Mouse (Mus musculus) urinary bladder, adult 2 months (tissue): ENCODE measurements around the gene Optn. TPM values are rescaled to one million over a fixed set of nuclear protein-coding genes. Genes with fewer than 3 reads are reported as not detected.

ENCODE experiments used
- DNase-seq: peaks from one replicate; pipeline ENCODE4 v3.0.0; 2022; ENCODE audit warnings: low spot score
- polyA plus RNA-seq: library from polyadenylated mRNA; depleted of rRNA; stranded (reverse); fragments of >200 nt; gene quantifications from 2 replicates; pipeline ENCODE4 v1.2.3, GENCODE M21; 2012

Optn gene
- polyA plus RNA-seq, 1 experiment = 10.0 TPM

DNA sequence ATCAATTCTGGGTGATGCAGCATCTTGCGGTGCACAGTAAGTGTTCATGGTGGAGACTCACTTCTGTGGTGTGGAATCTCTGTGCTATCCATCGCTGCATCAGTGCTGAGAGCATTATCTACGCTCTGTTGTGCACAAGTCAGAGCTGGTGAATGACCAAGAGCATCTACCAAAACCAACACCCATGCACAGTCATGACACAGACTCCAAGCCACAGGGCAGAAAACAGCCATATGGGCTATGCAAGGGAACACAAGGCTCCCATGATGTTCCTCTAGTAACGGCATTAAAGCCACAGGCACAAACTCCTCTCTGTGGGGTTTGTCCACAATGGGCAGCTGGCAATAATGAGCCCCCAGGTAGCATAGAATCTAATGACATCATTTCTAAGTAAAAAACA is 34.0 kb downstream of the Optn start:
- no peak for DNase-seq

GRCm38 (mm10) chr2:5028047-5028446 is 35.8 kb downstream of the Optn start:
- no peak for DNase-seq

- DNase-seq = no peak
Measured at GRCm38 (mm10) chr2:5027057-5027456, 36.8 kb downstream of the Optn start.

DNA sequence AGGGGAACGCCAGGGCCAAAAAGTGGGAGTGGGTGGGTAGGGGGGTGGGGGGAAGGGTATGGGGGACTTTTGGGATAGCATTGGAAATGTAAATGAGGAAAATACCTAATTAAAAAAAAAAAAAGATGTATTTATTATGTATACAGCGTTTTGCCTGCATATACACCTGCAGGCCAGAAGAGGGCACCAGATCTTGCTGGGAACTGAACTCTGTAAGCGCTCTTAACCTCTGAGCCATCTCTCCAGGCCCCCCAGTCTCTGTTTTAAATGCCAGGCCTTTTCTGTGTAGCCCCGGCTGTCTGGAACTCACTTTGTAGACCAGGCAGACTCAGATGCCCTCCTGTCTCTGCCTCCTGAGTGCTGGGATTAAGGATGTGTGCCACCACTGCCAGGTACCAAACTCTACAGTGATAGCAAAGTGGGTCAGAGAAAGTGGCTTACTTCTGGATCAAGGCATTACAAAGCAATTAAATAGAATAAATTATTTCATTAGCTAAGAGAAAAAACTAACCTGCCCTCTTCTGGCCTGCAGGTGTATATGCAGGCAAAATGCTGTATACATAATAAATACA is 38.6 kb downstream of the Optn start:
- no peak for DNase-seq

DNA sequence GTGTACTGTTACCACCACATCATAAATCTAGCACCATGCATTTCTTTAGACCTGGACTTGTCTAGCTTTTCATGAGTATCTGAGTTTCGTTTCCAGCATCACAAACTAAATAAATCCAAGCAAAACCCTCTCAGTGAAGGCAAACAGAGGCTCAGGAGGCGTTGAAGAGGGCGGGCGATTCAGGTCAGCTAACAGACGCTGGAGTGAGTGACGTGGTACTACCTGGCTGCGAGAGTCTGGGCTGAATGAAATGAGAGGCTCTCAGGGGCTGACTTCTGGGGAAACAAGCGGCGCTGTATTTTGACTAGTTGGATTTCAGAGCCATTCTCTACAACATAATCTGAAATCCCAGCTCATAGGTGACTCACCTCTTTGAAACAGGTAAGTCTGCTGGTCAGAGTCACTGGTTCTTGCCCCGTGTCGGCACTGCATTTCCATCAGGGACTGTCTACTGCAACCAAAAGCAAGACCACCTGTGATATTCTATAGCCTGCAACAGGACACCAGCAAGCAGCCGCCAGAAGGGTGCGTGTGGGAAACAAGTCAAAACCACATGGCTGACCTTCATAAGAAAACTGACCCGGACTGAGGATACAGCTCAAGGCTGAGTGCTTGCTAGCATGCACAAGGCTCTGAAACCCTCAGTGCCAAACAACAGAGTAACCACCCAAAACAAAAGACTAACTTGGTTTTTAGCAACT is 40.0 kb downstream of the Optn start:
- no peak for DNase-seq

DNA sequence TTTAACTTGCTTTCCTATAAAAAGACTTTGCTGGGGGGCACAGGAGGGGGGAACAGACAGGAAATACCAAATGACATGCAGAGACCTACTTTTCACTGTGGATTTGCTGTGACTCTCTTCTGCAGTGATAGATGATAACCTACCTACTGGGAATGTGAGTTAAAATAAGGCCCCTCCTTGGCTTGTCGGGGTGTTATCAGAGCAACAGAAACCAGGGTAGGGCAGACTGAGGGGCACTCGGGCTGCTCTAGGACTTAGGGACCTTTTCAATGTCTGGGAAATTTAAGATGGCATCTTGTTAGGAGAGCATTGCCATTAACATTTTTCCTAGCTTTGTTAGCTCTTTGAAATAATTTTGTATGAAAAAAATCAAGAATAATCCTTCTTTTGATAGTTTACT is 40.6 kb downstream of the Optn start:
- no peak for DNase-seq

GRCm38 (mm10) chr2:5019708-5020107 is 44.1 kb downstream of the Optn start:
- no peak for DNase-seq

- no peak for DNase-seq
Measured at GRCm38 (mm10) chr2:5016922-5017321, 46.9 kb downstream of the Optn start.

DNA sequence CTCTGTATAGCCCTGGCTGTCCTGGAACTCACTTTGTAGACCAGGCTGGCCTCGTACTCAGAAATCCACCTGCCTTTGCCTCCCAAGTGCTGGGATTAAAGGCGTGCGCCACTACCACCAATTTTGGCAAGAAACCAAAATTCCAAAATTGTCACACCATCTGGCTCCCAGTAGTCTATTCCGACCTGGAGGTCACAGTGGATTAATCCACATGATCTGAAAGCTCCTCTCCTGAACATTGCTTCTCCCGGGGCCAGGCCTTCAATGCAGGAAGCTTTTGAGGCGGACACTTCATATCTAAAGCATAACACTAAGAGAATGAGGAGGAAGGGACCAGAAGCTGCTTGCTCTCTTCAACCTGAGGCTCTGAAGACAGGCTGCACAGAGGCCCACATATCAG is 48.3 kb downstream of the Optn start:
- no peak for DNase-seq

GRCm38 (mm10) chr2:5014616-5015015 is 49.2 kb downstream of the Optn start:
- no peak for DNase-seq

DNA sequence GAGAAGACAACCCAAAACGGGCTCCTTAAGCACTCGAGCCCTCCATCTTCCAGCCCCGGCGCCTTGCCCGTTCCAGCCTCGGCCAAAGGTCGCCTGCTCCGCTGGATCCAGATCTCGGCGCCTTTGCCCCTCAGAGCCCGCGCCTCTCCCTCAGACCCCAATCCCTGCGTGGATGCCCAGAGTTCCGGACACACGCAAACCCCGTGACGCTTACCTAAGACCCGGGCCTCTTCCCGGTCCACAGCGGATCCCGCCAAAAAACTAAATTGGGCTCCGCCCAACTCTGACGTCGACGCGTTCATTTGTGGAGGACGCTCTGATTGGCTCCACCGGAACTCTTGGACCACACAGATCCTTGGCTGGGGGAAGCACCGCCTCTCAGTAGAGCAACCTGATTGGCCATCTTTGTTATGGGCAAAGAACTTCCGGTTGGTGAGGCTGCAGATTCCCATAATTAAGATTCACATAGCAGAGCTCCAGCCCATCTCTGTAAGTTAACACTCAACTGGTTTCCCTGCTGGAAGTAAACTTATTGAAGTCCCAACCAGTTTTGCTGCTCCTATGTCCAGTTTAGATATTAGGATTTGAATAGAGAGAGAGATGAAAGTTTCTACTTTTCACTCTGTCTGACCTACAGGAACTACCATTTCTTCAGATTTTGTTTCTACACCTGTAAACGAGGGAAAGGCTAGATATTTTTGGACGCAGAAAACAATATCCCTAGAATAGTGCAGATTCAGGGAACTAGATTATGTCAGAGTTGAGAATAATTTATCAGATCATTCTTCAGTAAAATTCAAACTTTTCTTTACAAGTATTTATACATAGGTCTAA is 51.1 kb downstream of the Optn start, which contains the start of gene Mcm10:
Gene Mcm10, minus strand, starts transcription at position 301 of the 834 bp plus-strand sequence.
- peak; percentile 67 for DNase-seq

DNA sequence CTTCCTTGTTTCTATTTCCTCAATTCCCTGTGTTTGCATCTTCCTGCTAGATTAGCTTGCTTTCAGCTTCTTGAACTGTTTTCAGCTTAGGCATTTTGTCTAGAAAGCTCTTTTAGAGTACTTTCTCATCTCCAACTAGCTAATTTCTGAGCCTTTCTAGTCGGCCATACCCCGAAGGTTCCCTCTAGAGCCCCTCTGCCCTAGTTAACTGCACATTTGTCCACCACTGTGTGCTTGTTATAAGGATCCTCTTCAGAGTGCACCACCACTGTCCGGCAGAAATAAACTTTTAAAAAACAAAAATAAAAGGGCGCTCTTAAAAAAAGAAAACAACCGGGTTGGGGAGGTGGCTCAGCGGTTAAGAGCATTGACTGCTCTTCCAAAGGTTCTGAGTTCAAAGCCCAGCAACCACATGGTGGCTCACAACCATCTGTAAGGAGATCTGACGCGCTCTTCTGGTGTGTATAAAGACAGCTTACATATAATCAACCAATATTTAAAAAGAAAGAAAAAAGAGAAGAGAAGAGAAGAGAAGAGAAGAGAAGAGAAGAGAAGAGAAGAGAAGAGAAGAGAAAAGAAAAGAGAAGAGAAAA is 51.9 kb downstream of the Optn start:
- no peak for DNase-seq

DNA sequence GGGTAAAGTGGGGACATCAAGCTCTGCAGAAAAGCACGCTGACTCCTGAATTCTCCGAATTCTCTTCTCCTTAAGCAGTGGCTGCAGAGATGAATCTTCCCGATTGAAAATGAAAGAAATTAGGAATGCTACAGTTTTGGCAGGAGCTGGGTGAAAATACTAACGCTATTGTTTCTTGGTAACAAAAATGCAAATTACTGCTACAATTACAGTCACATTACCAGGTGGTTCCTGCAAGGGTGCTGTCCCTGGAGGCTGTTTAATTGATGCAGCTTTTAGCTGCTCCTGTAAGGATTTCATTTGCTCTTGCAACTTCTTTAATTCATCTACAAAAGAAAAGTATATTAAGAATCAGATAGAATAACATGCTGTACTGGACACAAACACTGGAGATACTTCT is 56.7 kb downstream of the Optn start:
- DNase-seq = no peak

GRCm38 (mm10) chr2:5001266-5001665 is 62.6 kb downstream of the Optn start:
- no peak for DNase-seq

- no peak for DNase-seq
Measured at GRCm38 (mm10) chr2:4998905-4999304, 64.9 kb downstream of the Optn start.

- DNase-seq = no peak
Measured at GRCm38 (mm10) chr2:4996421-4996824, 67.4 kb downstream of the Optn start.

DNA sequence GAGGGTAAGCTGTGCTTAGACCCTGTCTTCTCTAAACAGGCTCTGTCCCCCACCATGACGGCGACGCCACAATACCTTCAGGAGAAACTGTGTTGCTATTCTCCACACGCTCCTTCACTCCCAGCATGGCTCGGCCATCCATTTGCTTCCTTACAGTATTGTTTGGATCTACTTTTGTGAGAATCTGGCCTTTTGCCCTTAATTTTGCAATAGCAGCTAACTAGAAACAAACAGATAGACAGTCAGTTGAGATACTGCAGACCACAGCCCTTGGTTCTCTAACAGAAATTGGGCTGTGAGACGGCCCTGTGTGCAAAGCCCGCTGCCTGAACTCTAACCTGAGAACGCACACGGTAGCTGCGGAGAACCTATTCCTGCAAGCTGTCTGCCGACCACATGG is 68.2 kb downstream of the Optn start:
- DNase-seq = no peak

- no peak for DNase-seq
Measured at GRCm38 (mm10) chr2:4994436-4994835, 69.4 kb downstream of the Optn start.

GRCm38 (mm10) chr2:4993584-4993983 is 70.3 kb downstream of the Optn start:
- no peak for DNase-seq

DNA sequence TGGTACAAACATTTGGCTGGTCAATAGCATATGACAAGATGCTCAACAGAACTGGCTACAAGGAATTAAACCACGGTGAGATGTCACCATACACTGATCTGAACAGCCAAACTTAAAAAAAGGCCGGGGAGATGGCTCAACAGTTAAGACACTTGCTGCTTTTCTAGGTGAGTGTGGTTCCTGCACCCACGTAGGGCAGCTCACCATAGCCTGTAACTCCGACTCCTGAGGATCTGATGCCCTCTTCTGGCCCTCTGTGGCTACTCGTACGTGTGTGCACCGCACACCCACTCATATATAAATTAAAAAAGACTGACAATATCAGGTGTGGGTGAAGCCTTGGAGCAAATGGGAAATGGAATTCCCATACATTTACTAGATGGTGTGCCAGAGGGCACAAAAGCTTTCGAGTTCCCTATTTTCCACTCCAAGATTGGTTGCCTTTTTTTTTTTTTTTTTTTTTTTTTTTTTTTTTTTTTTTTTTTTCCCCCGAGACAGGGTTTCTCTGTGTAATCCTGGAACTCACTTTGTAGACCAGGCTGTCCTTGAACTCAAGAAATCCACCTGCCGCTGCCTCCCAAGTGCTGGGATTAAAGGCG is 74.9 kb downstream of the Optn start:
- no peak for DNase-seq

DNA sequence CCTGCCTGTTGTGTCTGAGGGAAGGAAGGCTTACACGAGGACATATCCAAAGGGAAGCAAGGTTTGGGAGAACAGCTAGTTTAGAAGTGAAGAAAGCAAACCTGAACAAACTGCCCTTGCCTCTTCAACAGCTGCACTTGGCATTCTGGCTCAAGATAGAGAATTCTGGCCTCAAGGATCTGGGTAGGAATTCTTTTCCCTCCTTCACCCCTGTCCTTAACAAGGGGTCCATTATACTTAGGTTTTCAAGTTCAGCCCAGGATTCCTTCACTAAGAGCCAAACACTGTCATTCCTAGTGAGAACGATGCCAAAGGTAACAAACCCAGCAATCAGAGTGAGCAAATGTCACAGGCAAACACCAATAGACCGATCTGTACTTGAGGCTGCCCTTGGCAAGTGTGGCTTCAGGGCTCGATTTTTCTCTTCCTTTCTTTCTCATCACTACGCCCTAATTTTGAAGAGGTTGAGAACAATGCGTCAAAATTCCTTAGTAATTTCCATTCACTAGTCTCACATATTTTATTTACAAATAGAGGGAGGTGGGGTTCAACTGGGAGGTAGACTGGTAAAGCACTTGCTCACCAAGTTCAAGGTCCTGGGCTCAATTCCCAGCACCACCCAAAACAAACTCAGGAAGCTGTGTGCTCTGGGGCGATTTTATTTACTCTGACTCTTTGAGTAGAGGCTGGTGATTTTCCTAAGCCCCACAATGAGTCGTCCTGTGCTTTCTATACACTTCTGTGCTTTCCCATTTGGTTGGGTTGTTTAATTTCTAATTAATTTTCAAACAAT is 76.3 kb downstream of the Optn start:
- no peak for DNase-seq
